Mouse (Mus musculus): ENCODE data around the gene Frat1. TPM values are rescaled to one million over a fixed set of nuclear protein-coding genes. Genes with fewer than 3 reads are reported as not detected.

Frat1 gene
- total RNA-seq, 2 experiments from 2014 or later, result 3.5 to 6.2 TPM

Other genes with a start within 250 kb of the Frat1 start
- 1 to 10 TPM; 4.3 to 5.6 TPM for gene Gm340, start 247.6 kb upstream of the Frat1 start, total RNA-seq (2021)
- 1 to 10 TPM in 1 of 2 experiments, under 1 TPM in 1; 0.50 to 1.2 TPM for gene Slit1, start 86.3 kb upstream of the Frat1 start, total RNA-seq (2021)
- 1 to 10 TPM; 8.0 to 8.1 TPM for gene Arhgap19, start 27.9 kb upstream of the Frat1 start, total RNA-seq (2021)
- gene Frat2, start 18.2 kb downstream of the Frat1 start, total RNA-seq (2021), result 10 to 100 TPM in 1 of 2 experiments, 1 to 10 TPM in 1; 6.6 to 12.4 TPM
- gene Rrp12, start 66.2 kb downstream of the Frat1 start, total RNA-seq (2021), result 10 to 100 TPM; 31.0 to 31.2 TPM
- gene Pgam1, start 82.0 kb downstream of the Frat1 start, total RNA-seq (2021), result 10 to 100 TPM; 15.0 to 26.3 TPM
- gene Exosc1, start 103.5 kb downstream of the Frat1 start, total RNA-seq (2021), result 10 to 100 TPM; 19.9 to 20.1 TPM
- 10 to 100 TPM; 17.4 to 20.2 TPM for gene Zdhhc16, start 103.5 kb downstream of the Frat1 start, total RNA-seq (2021)
- gene Mms19, start 151.2 kb downstream of the Frat1 start, total RNA-seq (2021), result 1 to 10 TPM; 8.7 to 9.7 TPM
- gene Ubtd1, start 151.8 kb downstream of the Frat1 start, total RNA-seq (2021), result 10 to 100 TPM; 15.5 to 17.3 TPM
- gene Ankrd2, start 206.0 kb downstream of the Frat1 start, total RNA-seq (2021), result 100 to 1,000 TPM; 180 to 360 TPM
- gene Hoga1, start 215.6 kb downstream of the Frat1 start, total RNA-seq (2021), result 1 to 10 TPM; 2.8 to 4.2 TPM
- under 1 TPM; 0.48 to 0.85 TPM for gene 4933411K16Rik, start 222.3 kb downstream of the Frat1 start, total RNA-seq (2021)